Mouse (Mus musculus) thymus, adult 2 months (tissue): ENCODE results near the gene Dld. TPM values are rescaled to one million over a fixed set of nuclear protein-coding genes. Genes with fewer than 3 reads are reported as not detected.

Source experiments
- DNase-seq: peaks from one replicate; pipeline ENCODE4 v3.0.0; 2021
- H3K27ac ChIP-seq: fragments of 200-500 bp; 2 replicates; pipeline ENCODE4 v1.5.1; 2012; ENCODE audit warnings: low read length, control low read depth; ENCODE audit not compliant: control insufficient read depth, insufficient read depth
- H3K27me3 ChIP-seq: fragments of 200-500 bp; 2 replicates; pipeline ENCODE4 v1.6.1; 2012; ENCODE audit warnings: mild to moderate bottlenecking, low read length, moderate library complexity, mixed read lengths; ENCODE audit not compliant: control insufficient read depth, insufficient read depth
- H3K36me3 ChIP-seq: fragments of 200-500 bp; 2 replicates; pipeline ENCODE4 v1.6.1; 2012; ENCODE audit warnings: mild to moderate bottlenecking, low read length, moderate library complexity; ENCODE audit not compliant: control insufficient read depth, insufficient read depth
- H3K4me1 ChIP-seq: fragments of 200-500 bp; replicated peaks from 2 replicates; pipeline ENCODE4 v1.6.1; 2012; ENCODE audit warnings: low read length; ENCODE audit not compliant: control insufficient read depth, insufficient read depth
- H3K4me3 ChIP-seq: fragments of 200-500 bp; 2 replicates; pipeline ENCODE4 v1.5.1; 2012; ENCODE audit warnings: mild to moderate bottlenecking, low read length, control low read depth, moderate library complexity; ENCODE audit not compliant: control insufficient read depth, insufficient read depth
- CTCF ChIP-seq: fragments of 200-500 bp; IDR thresholded peaks from 2 replicates; pipeline ENCODE4 v1.5.1; 2012; ENCODE audit warnings: mild to moderate bottlenecking, control low read depth, low read length, moderate library complexity, borderline replicate concordance; ENCODE audit not compliant: control insufficient read depth, poor library complexity, insufficient read depth; ENCODE audit errors: extremely low read depth
- POLR2A ChIP-seq: fragments of 200-500 bp; IDR thresholded peaks from 2 replicates; pipeline ENCODE4 v1.6.1; 2012; ENCODE audit warnings: mild to moderate bottlenecking, low read length, control low read depth, moderate library complexity; ENCODE audit not compliant: control insufficient read depth, poor library complexity, insufficient read depth; ENCODE audit errors: extremely low read depth
- WGBS: fragments of 180-500 bp; shearing (Covaris S2); methylation state at CpG from one replicate; pipeline ENCODE4 v1.1.7; 2018; 5-methylcytosine and 5-hydroxymethylcytosine counted together
- polyA plus RNA-seq: library from polyadenylated mRNA; depleted of rRNA; stranded (reverse); fragments of >200 nt; gene quantifications from 2 replicates; pipeline ENCODE4 v1.2.3, GENCODE M21; 2012

The Dld gene
- polyA plus RNA-seq, 1 experiment: 15.3 TPM

- H3K36me3 ChIP-seq: no peaks in the 10 kb centered on the region
- H3K4me1 ChIP-seq: no peaks in the 10 kb centered on the region
- H3K27me3 ChIP-seq: no peaks in the 10 kb centered on the region
- no peak overlapping the region for H3K4me3 ChIP-seq
- no peak overlapping the region for H3K27ac ChIP-seq
- DNase-seq: no peak
- no peak for TF ChIP-seq POLR2A
- TF ChIP-seq CTCF: no peak
- WGBS: 83% methylated on average over 2 of the region's 2 CpGs
These were observed 31.2 kb upstream of the Dld start for GRCm38 (mm10) chr12:31382451-31382850.

- WGBS: 20% methylated on average over 2 of the region's 2 CpGs
- Histone ChIP-seq H3K27ac (no peak overlapping the region), H3K27me3 (no peaks in the 10 kb centered on the region), H3K36me3 (no peaks in the 10 kb centered on the region), H3K4me1 (no peaks in the 10 kb centered on the region), H3K4me3 (no peak overlapping the region)
- DNase-seq: no peak
- no peak for TF ChIP-seq POLR2A
- TF ChIP-seq CTCF: no peak
These were observed 29.6 kb upstream of the Dld start for GRCm38 (mm10) chr12:31380878-31381277.

- DNase-seq: no peak
- H3K4me1 ChIP-seq: no peaks in the 10 kb centered on the region
- TF ChIP-seq POLR2A: no peak
These were observed 26.0 kb upstream of the Dld start for GRCm38 (mm10) chr12:31377241-31377640.

GRCm38 (mm10) chr12:31376326-31376950 is 25.2 kb upstream of the Dld start:
- no peak for DNase-seq
- Histone ChIP-seq H3K4me3 (no peak overlapping the region), H3K36me3 (no peaks in the 10 kb centered on the region), H3K27me3 (no peaks in the 10 kb centered on the region), H3K4me1 (no peaks in the 10 kb centered on the region), H3K27ac (no peak overlapping the region)
- TF ChIP-seq POLR2A: no peak
- TF ChIP-seq CTCF: no peak
- WGBS: 20% methylated on average over 13 of the region's 13 CpGs

More at GRCm38 (mm10) chr12:31377241-31377640, 26.0 kb upstream of the Dld start:
- H3K27me3 ChIP-seq: no peaks in the 10 kb centered on the region
- no peak overlapping the region for H3K27ac ChIP-seq
- no peak overlapping the region for H3K4me3 ChIP-seq
- no peaks in the 10 kb centered on the region for H3K36me3 ChIP-seq
- 79% methylated on average over 11 of the region's 11 CpGs for WGBS

GRCm38 (mm10) chr12:31375283-31375615 is 24.0 kb upstream of the Dld start:
- H3K27ac ChIP-seq: no peak overlapping the region
- DNase-seq: no peak
- no peaks in the 10 kb centered on the region for H3K4me1 ChIP-seq
- H3K27me3 ChIP-seq: no peaks in the 10 kb centered on the region
- TF ChIP-seq CTCF (no peak), POLR2A (no peak)
- H3K4me3 ChIP-seq: no peak overlapping the region
- WGBS: 87% methylated on average over 4 of the region's 4 CpGs
- no peaks in the 10 kb centered on the region for H3K36me3 ChIP-seq

- H3K36me3 ChIP-seq: no peaks in the 10 kb centered on the region
- WGBS: 38% methylated on average over 9 of the region's 9 CpGs
- no peak overlapping the region for H3K27ac ChIP-seq
- TF ChIP-seq POLR2A: no peak
- peak; percentile 53; the same call in 1 of the 2 replicates for TF ChIP-seq CTCF
- H3K27me3 ChIP-seq: no peaks in the 10 kb centered on the region
- no peak overlapping the region for H3K4me3 ChIP-seq
- no peaks in the 10 kb centered on the region for H3K4me1 ChIP-seq
- DNase-seq: peak; percentile 34
These were observed 23.5 kb upstream of the Dld start for GRCm38 (mm10) chr12:31374603-31375282.
